Mouse (Mus musculus) heart, adult 2 months (tissue): ENCODE measurements at regions not wholly inside any gene's neighbourhood (a gene's known extent, or its start where the extent isn't known, plus 50 kb on each side); places are given as distances from the start of the nearest gene placed in this dataset.

ENCODE experiments used
- CTCF ChIP-seq: fragments of 200-600 bp; IDR thresholded peaks from 2 replicates; pipeline ENCODE4 v1.8.1; 2022; ENCODE audit warnings: antibody characterized with exemption, mild to moderate bottlenecking, moderate library complexity
- EP300 ChIP-seq: fragments of 200-500 bp; IDR thresholded peaks from 2 replicates; pipeline ENCODE4 v1.6.1; 2011; ENCODE audit warnings: low read depth, low read length, control low read depth; ENCODE audit not compliant: insufficient read depth
- POLR2A ChIP-seq: fragments of 200-500 bp; IDR thresholded peaks from 2 replicates; pipeline ENCODE4 v1.6.1; 2011; ENCODE audit warnings: mild to moderate bottlenecking, low read depth, low read length, control low read depth; ENCODE audit not compliant: insufficient read depth

DNA sequence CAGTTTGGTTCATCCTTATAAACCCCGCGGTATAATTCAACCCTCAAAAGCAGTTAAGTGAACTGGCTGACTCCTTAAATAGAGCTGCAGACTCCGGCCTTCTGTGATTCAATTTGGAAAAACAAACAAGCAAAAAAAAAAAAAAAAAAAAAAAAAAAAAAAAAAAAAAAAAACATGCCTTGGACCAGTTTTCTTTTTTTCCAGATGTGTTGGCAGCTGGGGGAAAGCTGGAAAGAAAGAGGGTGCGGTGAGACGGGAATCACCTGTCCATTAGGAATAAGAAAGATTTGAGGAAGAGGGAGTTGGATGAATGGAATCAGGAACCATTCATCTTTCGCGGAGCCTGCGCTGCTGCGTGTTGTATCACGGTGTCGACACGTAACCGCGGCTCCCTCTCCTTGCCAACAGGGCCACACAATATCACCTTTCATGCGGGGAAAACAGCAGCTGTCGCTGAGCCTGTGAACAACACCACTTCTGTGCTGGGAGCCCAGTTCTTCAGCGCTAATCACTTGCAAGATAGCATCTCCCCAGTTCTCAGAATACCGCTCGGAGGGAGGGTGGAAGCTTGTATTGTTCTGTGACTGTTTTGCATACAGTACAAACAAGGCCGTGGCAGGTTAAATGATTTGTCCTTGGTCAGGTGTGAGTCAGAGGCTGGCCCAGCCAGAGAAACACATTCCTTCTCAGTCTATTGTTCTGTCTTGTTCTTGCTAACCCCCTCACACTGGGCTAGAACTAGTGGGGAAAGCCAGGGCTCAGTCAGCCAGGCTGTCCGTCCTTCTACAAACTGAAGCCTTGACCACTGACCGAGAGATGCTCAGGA lies 76.6 kb upstream of the Egr2 start:
- TF ChIP-seq CTCF (no peak), POLR2A (no peak), EP300 (no peak)
